Mouse (Mus musculus) lung, adult 2 months (tissue): ENCODE results near the gene Trhde.

Experiments
- CTCF ChIP-seq: fragments of 200-500 bp; IDR thresholded peaks from 2 replicates; pipeline ENCODE4 v1.5.1; 2011; ENCODE audit warnings: mild to moderate bottlenecking, low read length, control low read depth; ENCODE audit not compliant: insufficient read depth
- POLR2A ChIP-seq: fragments of 200-500 bp; IDR thresholded peaks from 2 replicates; pipeline ENCODE4 v1.6.1; 2011; ENCODE audit warnings: low read depth, mild to moderate bottlenecking, control low read depth, low read length, borderline replicate concordance; ENCODE audit errors: extremely low read depth

GRCm38 (mm10) chr10:114765914-114766313 is 36.2 kb downstream of the Trhde start:
- no peak for TF ChIP-seq CTCF
- TF ChIP-seq POLR2A: no peak
